ENCODE assay signal across 9 mouse cellular contexts in genomic region chr6:136449270-136449692, GRCm38 (mm10). TPM values are rescaled to one million over a fixed set of nuclear protein-coding genes. Genes with fewer than 3 reads are reported as not detected.
DNase-seq lines count a peak whose midpoint lies in the region; ATAC-seq lines count a peak whose summit lies in the region.
"Had no signal": no experiment of that assay in that cellular context is flagged by ENCODE, and none has a peak within 500 bp of the region (broad histone marks: within the 10 kb centered on the region; RNA-seq: fewer than 3 reads in every experiment).

No protein-coding gene starts in this region.

- peaks cover 8% of the 10 kb centered on the region for H3K4me1 ChIP-seq in heart, embryonic 13.5 days
- H3K4me1 ChIP-seq in forebrain, embryonic 12.5 days: no peaks in the 10 kb centered on the region
- H3K4me1 ChIP-seq: midbrain, embryonic 12.5 days had no signal

- H3K9me3 ChIP-seq in heart, embryonic 13.5 days: peaks cover 24% of the 10 kb centered on the region
- peaks cover 14% of the 10 kb centered on the region; the same call in 1 of the 2 replicates for H3K9me3 ChIP-seq in forebrain, embryonic 12.5 days

- 0 out of 2 replicates have a peak, but pooled peaks have one; percentile 37 for ATAC-seq in heart, embryonic 13.5 days (ENCODE audit: extremely low read depth, insufficient number of reproducible peaks, low FRiP score, low TSS enrichment)
- ATAC-seq in forebrain, embryonic 12.5 days (ENCODE audit: low FRiP score): no peak

- peak; percentile 83 for DNase-seq in CD4-positive, CD25-positive, alpha-beta regulatory T cell, adult 2 months (ENCODE audit: low read depth, low spot score)
- DNase-seq in adrenal gland, postnatal 14 days: peak; percentile 66
- peak; percentile 74 to 81 for DNase-seq in kidney, postnatal 25 days
- DNase-seq in lung, adult 18-20 months: peak; percentile 74 to 78
- DNase-seq in spleen, postnatal 10 days (ENCODE audit: low spot score in 2 of 2): peak; percentile 21 to 63
- DNase-seq in cerebellum, adult 18-20 months: no peak

- peak overlapping the region; percentile 59 for H3K27ac ChIP-seq in heart, embryonic 13.5 days (replicated peaks)
- no peak overlapping the region for H3K27ac ChIP-seq in forebrain, embryonic 12.5 days
- H3K27ac ChIP-seq: midbrain, embryonic 12.5 days had no signal

- H3K27me3 ChIP-seq in heart, embryonic 13.5 days (replicated peaks): no peaks in the 10 kb centered on the region
- H3K27me3 ChIP-seq in forebrain, embryonic 12.5 days: no peaks in the 10 kb centered on the region
- H3K27me3 ChIP-seq: midbrain, embryonic 12.5 days had no signal

- H3K9ac ChIP-seq in heart, embryonic 13.5 days: no peak overlapping the region
- H3K9ac ChIP-seq in forebrain, embryonic 12.5 days: no peak overlapping the region
- H3K9ac ChIP-seq: midbrain, embryonic 12.5 days had no signal

- WGBS in heart, embryonic 13.5 days: 43% methylated on average over 9 of the region's 9 CpGs
- 90% methylated on average over 9 of the region's 9 CpGs for WGBS in forebrain, embryonic 12.5 days

- no peaks in the 10 kb centered on the region for H3K36me3 ChIP-seq in heart, embryonic 13.5 days
- no peaks in the 10 kb centered on the region for H3K36me3 ChIP-seq in forebrain, embryonic 12.5 days (replicated peaks)
- H3K36me3 ChIP-seq: midbrain, embryonic 12.5 days had no signal

- no peak overlapping the region for H3K4me2 ChIP-seq in heart, embryonic 13.5 days
- H3K4me2 ChIP-seq in forebrain, embryonic 12.5 days: no peak overlapping the region
- H3K4me2 ChIP-seq: midbrain, embryonic 12.5 days had no signal

- no peak overlapping the region for H3K4me3 ChIP-seq in heart, embryonic 13.5 days
- no peak overlapping the region for H3K4me3 ChIP-seq in forebrain, embryonic 12.5 days (replicated peaks)
- H3K4me3 ChIP-seq: midbrain, embryonic 12.5 days had no signal

RNA-seq across cellular contexts. Expression of gene E330021D16Rik, which starts 33.9 kb away (rescaled TPM):
- total RNA-seq in adrenal gland, postnatal 14 days (2021): not detected in 2 replicates
- polyA plus RNA-seq in heart, embryonic 13.5 days (2015; fragmentation: Nextera tagmentation; extraction: Ambion mirVana): not detected in 2 replicates
- not detected in 2 replicates for polyA plus RNA-seq in forebrain, embryonic 12.5 days (2016; fragmentation: Nextera tagmentation; extraction: Ambion mirVana)
- polyA plus RNA-seq: midbrain, embryonic 12.5 days had no signal

RNA-seq across cellular contexts. Expression of gene Atf7ip, which starts 56.7 kb away (rescaled TPM):
- total RNA-seq in adrenal gland, postnatal 14 days (2021): 82.0 and 103 TPM in 2 replicates
- 31.6 and 33.7 TPM in 2 replicates for polyA plus RNA-seq in heart, embryonic 13.5 days (2015; fragmentation: Nextera tagmentation; extraction: Ambion mirVana)
- 63.2 and 72.4 TPM in 2 replicates for polyA plus RNA-seq in forebrain, embryonic 12.5 days (2016; fragmentation: Nextera tagmentation; extraction: Ambion mirVana)

Comparison
In these comparisons a context has a peak if more than half of its experiments do, and no peak if none do; other contexts are left out.
1. DNase-seq: peak in CD4-positive, CD25-positive, alpha-beta regulatory T cell, adult 2 months (single experiment), adrenal gland, postnatal 14 days (single experiment), kidney, postnatal 25 days (2 of 2), lung, adult 18-20 months (2 of 2) and spleen, postnatal 10 days (2 of 2); none in cerebellum, adult 18-20 months (0 of 2).